Mouse (Mus musculus) megakaryocyte, embryonic 14.5 days (primary cell): Measurements from ENCODE around the gene Ttc7b. TPM values are rescaled to one million over a fixed set of nuclear protein-coding genes. Genes with fewer than 3 reads are reported as not detected.

ENCODE experiments used
- H3K27me3 ChIP-seq: replicated peaks from 2 replicates; pipeline ENCODE3; 2012; ENCODE audit warnings: inconsistent platforms
- H3K36me3 ChIP-seq: replicated peaks from 2 replicates; pipeline ENCODE3; 2012; ENCODE audit warnings: low read length, inconsistent platforms, mixed read lengths
- H3K4me1 ChIP-seq: 2 replicates; pipeline ENCODE4 v1.6.1; 2012; ENCODE audit warnings: inconsistent platforms
- H3K4me3 ChIP-seq: replicated peaks from 2 replicates; pipeline ENCODE3; 2012; ENCODE audit warnings: moderate library complexity, mild to moderate bottlenecking, inconsistent platforms
- H3K9me3 ChIP-seq: 2 replicates; pipeline ENCODE4 v1.6.1; 2012; ENCODE audit warnings: inconsistent platforms
- FLI1 ChIP-seq: IDR thresholded peaks from 2 replicates; pipeline ENCODE4 v1.6.1; 2012; ENCODE audit warnings: low read length, inconsistent platforms, mixed read lengths
- GATA1 ChIP-seq: IDR thresholded peaks from 3 replicates; pipeline ENCODE4 v1.6.1; 2012; ENCODE audit warnings: mixed read lengths, low read length, inconsistent platforms, borderline replicate concordance
- polyA plus RNA-seq: library from polyadenylated mRNA; stranded (reverse); fragments of >175 nt; gene quantifications from 2 replicates; pipeline ENCODE4 v1.2.3, GENCODE M21; 2012; ENCODE audit warnings: low replicate concordance; ENCODE audit not compliant: insufficient read depth

Gene Ttc7b
- polyA plus RNA-seq, 1 experiment: 170 TPM

- no peak overlapping the region for H3K4me3 ChIP-seq
- peaks cover 40% of the 10 kb centered on the region for H3K27me3 ChIP-seq
- TF ChIP-seq FLI1 (no peak), GATA1 (no peak)
- no peaks in the 10 kb centered on the region for H3K36me3 ChIP-seq
- H3K4me1 ChIP-seq: no peaks in the 10 kb centered on the region
- H3K9me3 ChIP-seq: peaks cover 14% of the 10 kb centered on the region
These were observed 230.5 kb downstream of the Ttc7b start for GRCm38 (mm10) chr12:100290178-100290531.

- H3K9me3 ChIP-seq: peaks cover 9% of the 10 kb centered on the region
These were observed 231.1 kb downstream of the Ttc7b start for GRCm38 (mm10) chr12:100289267-100290177.

GRCm38 (mm10) chr12:100288018-100288417 is 232.6 kb downstream of the Ttc7b start:
- no peak for TF ChIP-seq GATA1
- peaks cover 42% of the 10 kb centered on the region for H3K27me3 ChIP-seq
- no peaks in the 10 kb centered on the region for H3K36me3 ChIP-seq
- H3K4me1 ChIP-seq: no peaks in the 10 kb centered on the region
- no peaks in the 10 kb centered on the region for H3K9me3 ChIP-seq
- no peak overlapping the region for H3K4me3 ChIP-seq

More at GRCm38 (mm10) chr12:100289267-100290177, 231.1 kb downstream of the Ttc7b start:
- H3K4me3 ChIP-seq: no peak overlapping the region
- no peaks in the 10 kb centered on the region for H3K36me3 ChIP-seq
- TF ChIP-seq GATA1 (no peak), FLI1 (no peak)
- no peaks in the 10 kb centered on the region for H3K4me1 ChIP-seq
- peaks cover 44% of the 10 kb centered on the region for H3K27me3 ChIP-seq

- Histone ChIP-seq H3K4me1 (0 out of 2 replicates have a peak, but pooled peaks cover 1% of the 10 kb centered on the region), H3K9me3 (no peaks in the 10 kb centered on the region), H3K27me3 (peaks cover 44% of the 10 kb centered on the region), H3K36me3 (no peaks in the 10 kb centered on the region), H3K4me3 (no peak overlapping the region)
- no peak for TF ChIP-seq GATA1
- TF ChIP-seq FLI1: no peak
These were observed 233.1 kb downstream of the Ttc7b start for GRCm38 (mm10) chr12:100287565-100287964.

DNA sequence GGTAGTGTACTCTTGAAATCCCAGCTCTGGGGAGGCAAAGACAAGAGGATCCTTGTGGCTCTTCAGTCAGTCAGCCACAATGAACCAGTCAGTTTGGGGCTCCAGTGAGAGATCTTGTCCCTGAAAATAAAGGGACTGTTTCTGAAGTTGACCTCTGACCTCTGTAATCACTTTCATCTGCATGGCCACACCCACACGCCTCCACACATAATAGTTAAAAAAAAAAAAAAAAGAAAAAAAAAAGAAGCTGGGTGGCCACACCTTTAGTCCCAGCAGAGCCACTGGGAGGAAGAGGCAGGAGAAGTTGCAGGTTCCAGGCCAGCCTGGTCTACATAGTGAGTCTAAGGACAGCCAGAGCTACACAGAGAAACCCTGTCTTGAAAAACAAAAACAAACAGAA is 237.3 kb downstream of the Ttc7b start:
- Histone ChIP-seq H3K27me3 (peaks cover 57% of the 10 kb centered on the region), H3K4me3 (no peak overlapping the region), H3K9me3 (no peaks in the 10 kb centered on the region), H3K4me1 (peaks cover 9% of the 10 kb centered on the region; the same call in 1 of the 2 replicates), H3K36me3 (no peaks in the 10 kb centered on the region)
- TF ChIP-seq FLI1 (no peak), GATA1 (no peak)

- Histone ChIP-seq H3K36me3 (no peaks in the 10 kb centered on the region), H3K4me1 (peaks cover 17% of the 10 kb centered on the region), H3K27me3 (peaks cover 60% of the 10 kb centered on the region), H3K4me3 (no peak overlapping the region), H3K9me3 (no peaks in the 10 kb centered on the region)
- no peak for TF ChIP-seq GATA1
- TF ChIP-seq FLI1: no peak
These were observed 238.4 kb downstream of the Ttc7b start for GRCm38 (mm10) chr12:100282025-100282885.

DNA sequence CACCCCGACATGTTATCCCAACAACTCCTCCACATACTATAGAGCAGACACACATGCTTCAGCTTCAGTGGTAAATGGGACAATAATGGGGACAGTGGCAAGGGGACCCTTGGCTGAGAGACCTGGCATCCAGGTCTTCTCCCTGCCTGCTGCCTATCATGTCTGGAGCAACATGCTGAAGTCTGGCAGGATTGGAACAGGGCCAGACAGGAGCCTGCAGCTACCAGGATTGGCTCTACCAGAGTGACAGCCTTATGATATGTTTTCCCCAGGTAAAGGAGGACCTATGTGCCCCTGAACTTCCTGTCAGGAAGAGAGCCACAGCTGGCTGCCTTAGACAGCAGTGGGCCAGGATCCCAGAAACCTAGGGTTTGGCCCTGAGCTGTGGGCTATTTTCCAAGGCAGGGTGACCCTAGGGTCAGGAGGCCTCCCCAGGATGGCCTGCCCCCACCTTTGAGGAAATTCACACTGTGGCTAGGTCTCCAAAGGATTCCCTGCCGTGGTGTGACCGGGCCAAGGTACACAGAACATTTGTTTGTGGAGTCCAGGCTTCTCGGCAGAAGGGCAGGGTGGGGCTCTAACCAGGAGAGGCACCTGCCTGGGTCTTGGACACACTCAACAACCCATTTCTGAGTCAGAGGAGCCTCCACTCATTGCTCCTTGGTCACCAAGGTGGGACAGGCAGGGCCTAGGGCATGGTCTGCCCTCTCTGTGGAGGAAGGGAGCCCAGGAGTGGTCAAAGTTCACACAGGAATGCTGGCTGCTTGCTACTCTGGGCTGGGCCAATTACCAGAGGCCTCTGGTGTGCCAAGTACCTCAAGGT is 239.4 kb downstream of the Ttc7b start:
- Histone ChIP-seq H3K27me3 (peaks cover 59% of the 10 kb centered on the region), H3K4me3 (no peak overlapping the region), H3K9me3 (no peaks in the 10 kb centered on the region), H3K4me1 (peaks cover 28% of the 10 kb centered on the region), H3K36me3 (no peaks in the 10 kb centered on the region)
- TF ChIP-seq FLI1 (no peak), GATA1 (no peak)

- H3K4me1 ChIP-seq: peaks cover 34% of the 10 kb centered on the region
- no peaks in the 10 kb centered on the region for H3K36me3 ChIP-seq
- H3K27me3 ChIP-seq: peaks cover 62% of the 10 kb centered on the region
- no peak overlapping the region for H3K4me3 ChIP-seq
- no peaks in the 10 kb centered on the region for H3K9me3 ChIP-seq
- TF ChIP-seq FLI1 (no peak), GATA1 (no peak)
These were observed 240.7 kb downstream of the Ttc7b start for GRCm38 (mm10) chr12:100279898-100280297.

- no peaks in the 10 kb centered on the region for H3K9me3 ChIP-seq
- H3K4me1 ChIP-seq: peaks cover 34% of the 10 kb centered on the region
- H3K36me3 ChIP-seq: no peaks in the 10 kb centered on the region
- no peak for TF ChIP-seq GATA1
- no peak overlapping the region for H3K4me3 ChIP-seq
- peaks cover 68% of the 10 kb centered on the region for H3K27me3 ChIP-seq
These were observed 242.3 kb downstream of the Ttc7b start for GRCm38 (mm10) chr12:100278358-100278757.
